Mouse (Mus musculus): ENCODE measurements around the gene Rbm10. TPM values are rescaled to one million over a fixed set of nuclear protein-coding genes. Genes with fewer than 3 reads are reported as not detected.

Rbm10 gene
- total RNA-seq (2021) = 10 to 100 TPM; 49.2 to 50.0 TPM
- long read RNA-seq, experiment 1, transcript Rbm10-203 (23 exons, 3,172 nt) = major isoform, 14 of 70 reads
- long read RNA-seq, experiment 1, partial matches to known transcripts = 25 of 70 reads
- long read RNA-seq, experiment 1, other reads (novel, unspliced or antisense) = 27 of 70 reads
- long read RNA-seq, experiment 2, transcript Rbm10-204 (24 exons, 3,564 nt) = minor isoform, 6 of 65 reads
- long read RNA-seq, experiment 2, transcript Rbm10-203 (23 exons, 3,172 nt) = major isoform, 12 of 65 reads
- long read RNA-seq, experiment 2, partial matches to known transcripts = 18 of 65 reads
- long read RNA-seq, experiment 2, other reads (novel, unspliced or antisense) = 29 of 65 reads

DNA sequence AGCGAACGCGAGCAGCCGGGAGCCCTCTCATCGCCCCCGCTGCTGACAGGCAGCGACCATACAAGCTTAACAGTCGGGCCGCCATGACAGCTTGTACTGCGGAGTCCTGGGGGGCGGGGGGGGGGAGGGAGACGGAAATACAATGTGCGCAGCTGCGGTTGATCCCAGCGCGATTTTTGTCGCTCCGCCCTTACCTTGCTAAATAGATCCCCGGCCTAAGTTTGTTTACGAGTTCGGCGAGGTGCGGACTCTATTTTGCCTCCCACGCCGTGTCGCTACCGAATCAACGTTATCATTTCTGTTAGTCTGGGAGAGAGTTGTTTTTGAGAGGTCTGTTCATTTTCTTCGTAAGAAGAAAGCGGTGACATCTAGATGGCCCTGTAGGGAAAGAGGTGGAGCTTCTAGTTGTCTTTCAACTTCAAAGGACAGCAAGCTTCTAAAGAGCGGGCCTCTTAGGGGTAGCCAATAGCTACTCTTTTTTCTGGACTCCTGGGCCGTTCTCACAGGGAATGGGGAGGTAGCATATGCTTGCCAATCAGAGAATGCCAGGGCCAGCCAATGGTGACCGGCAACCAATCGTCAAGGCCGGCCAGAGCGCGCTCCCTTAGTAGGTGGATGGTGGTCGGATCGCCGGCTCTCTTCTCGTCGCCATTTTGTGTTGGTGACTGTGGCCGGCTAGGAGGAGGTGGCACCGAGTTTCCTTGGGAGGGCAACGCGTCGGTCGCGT is at the start of gene Rbm10, which contains the start of gene Ndufb11:
Rbm10 (plus strand) TSS at position 328 of the 727 bp plus-strand sequence.
Ndufb11 (minus strand) TSS at position 444 of the 727 bp plus-strand sequence.
- Histone ChIP-seq H3K27ac (peak within 1 kb of the TSS; percentile 91), H3K4me3 (peak within 1 kb of the TSS; percentile 51)
- peak; percentile 71 to 75 for DNase-seq (ENCODE audit: extremely low spot score in 1 of 2, low spot score in 2 of 2)
- TF ChIP-seq CTCF (IDR thresholded peaks at IDR 0.05) = no peak
- intact Hi-C loops (cut with DNase I) = no loop called here

DNA sequence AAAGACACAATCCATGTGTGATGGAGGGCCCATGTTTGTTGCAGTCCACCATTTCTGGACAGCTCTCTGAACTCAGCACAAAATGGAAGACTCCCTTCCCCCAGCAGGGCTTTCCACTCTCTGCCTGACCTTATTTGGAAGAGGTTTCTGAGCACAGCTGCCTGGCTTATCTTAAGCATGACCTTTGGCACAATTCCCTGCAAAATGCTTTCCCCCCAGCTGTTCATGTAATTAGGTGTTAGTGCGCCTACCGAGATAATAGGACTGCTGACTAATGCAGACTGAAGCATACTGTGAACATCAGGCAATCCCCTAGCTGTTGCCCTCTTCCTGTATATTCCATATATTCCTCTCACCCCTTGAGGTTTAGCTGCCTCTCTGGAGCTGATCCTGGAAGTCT is 46.3 kb upstream of the Rbm10 start:
- Histone ChIP-seq H3K4me3 (no peak overlapping the region), H3K27ac (no peak overlapping the region)
- intact Hi-C loops (cut with DNase I) = no loop called here
- no peak for TF ChIP-seq CTCF (IDR thresholded peaks at IDR 0.05)
- no peak for DNase-seq (ENCODE audit: extremely low spot score in 1 of 2, low spot score in 2 of 2)

DNA sequence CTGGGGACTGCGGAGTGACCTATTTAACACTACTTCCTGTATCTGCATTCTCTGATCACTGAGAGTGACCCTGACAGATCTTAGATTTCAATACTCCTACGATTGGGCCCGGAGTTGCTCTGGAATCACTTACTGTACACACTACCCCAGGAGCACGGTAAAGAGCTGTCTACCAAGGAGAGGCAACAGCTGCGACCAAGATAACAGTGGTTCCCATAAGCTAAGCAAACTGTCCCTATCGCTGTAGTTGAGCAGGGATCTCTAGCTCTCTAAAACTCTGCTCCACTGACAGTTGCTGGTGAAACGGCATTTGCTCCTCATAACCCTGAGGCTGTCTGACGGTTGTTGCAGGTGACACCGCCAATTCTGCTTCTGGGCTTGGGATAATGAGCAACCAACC is 44.6 kb upstream of the Rbm10 start:
- Histone ChIP-seq H3K4me3 (no peak overlapping the region), H3K27ac (no peak overlapping the region)
- intact Hi-C loops (cut with DNase I) = no loop called here
- no peak for TF ChIP-seq CTCF (IDR thresholded peaks at IDR 0.05)
- DNase-seq (ENCODE audit: extremely low spot score in 1 of 2, low spot score in 2 of 2) = no peak

DNA sequence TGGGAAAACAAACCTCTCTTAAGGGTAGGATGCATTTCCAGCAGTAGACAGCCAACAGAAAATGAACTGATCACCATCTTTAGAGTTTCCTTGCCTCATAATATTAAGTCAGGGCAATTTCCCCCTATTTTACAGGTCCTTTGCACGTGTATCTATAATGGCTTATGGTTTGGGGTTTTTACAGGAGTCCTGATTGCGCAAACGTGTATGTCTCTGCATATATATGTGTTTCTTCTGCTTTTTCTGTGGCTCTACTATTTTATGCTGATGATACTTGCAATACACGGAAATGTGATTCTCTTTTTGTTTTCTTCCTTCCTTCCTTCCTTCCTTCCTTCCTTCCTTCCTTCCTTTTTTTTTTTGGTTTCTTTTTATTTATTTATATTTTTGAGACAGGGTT is 43.4 kb upstream of the Rbm10 start:
- intact Hi-C loops (cut with DNase I) = no loop called here
- H3K4me3 ChIP-seq = no peak overlapping the region

DNA sequence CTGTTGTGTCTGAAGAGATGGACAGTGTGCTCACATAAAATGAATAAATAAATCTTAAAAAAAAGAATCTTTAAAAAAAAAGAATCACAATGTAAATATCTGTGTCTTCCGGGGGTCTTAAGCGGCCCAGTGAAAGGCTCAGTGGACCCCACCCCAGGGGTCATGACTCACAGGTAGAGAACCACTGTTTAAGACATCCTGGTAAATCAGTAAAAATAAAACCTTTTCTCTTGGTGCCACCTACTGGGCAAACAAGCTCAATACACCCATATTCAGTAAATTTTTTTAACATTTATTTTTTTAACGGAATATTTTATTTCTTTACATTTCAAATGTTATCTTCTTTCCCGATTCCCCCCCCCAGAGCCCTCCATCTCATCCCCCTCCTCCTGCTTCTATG is 29.3 kb upstream of the Rbm10 start:
- intact Hi-C loops (cut with DNase I) = loop anchor here (5.0 kb wide), 1 partner anchor 566 kb away; no protein-coding TSS in a partner anchor

More for the DNA sequence above, 43.4 kb upstream of the Rbm10 start:
- TF ChIP-seq CTCF (IDR thresholded peaks at IDR 0.05) = no peak
- DNase-seq (ENCODE audit: extremely low spot score in 1 of 2, low spot score in 2 of 2) = no peak
- H3K27ac ChIP-seq = no peak overlapping the region

DNA sequence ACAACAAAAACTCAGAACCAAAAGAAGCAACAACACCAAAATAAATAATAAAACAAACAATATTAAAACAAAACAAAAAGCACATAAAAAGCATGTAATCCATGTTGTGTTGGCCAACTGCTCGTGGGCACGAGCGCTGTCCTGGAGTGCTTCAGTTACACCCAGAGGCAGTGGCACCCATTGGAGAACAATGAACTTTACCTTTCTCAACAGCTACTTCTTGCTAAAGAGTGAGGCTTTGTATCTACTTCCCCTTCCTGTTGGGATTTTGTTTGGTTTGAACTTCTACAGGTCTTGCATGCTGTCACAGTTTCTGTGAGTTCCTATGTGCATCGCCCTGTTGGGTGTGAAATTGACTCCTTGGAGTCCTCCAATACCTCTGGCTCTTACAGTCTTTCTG is 8.8 kb upstream of the Rbm10 start:
- intact Hi-C loops (cut with DNase I) = no loop called here

More for the DNA sequence above, 29.3 kb upstream of the Rbm10 start:
- no peak overlapping the region for H3K27ac ChIP-seq
- peak; percentile 61 for TF ChIP-seq CTCF (IDR thresholded peaks at IDR 0.05)
- H3K4me3 ChIP-seq = no peak overlapping the region
- DNase-seq (ENCODE audit: extremely low spot score in 1 of 2, low spot score in 2 of 2) = no peak

DNA sequence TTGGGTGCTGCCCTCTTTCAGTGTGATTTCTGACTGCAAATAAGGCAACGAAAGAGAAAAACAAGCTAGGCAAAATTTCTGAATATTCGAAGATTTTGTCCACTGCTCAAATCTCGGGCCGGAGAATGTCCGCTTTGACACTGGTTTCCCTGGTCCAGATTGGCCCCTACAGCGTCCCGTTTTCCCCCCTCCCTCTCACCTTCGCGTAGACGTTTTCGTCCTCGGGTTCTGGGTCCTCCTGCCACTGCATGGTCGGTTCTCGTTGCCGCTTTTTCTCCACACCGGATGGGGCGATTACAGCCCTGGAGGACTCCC is 485 bp upstream of the Rbm10 start:
- Histone ChIP-seq H3K4me3 (peak overlapping the region; percentile 51), H3K27ac (peak overlapping the region; percentile 91)
- no peak for DNase-seq (ENCODE audit: extremely low spot score in 1 of 2, low spot score in 2 of 2)
- no peak for TF ChIP-seq CTCF (IDR thresholded peaks at IDR 0.05)
- intact Hi-C loops (cut with DNase I) = no loop called here

More for the DNA sequence above, 8.8 kb upstream of the Rbm10 start:
- TF ChIP-seq CTCF (IDR thresholded peaks at IDR 0.05) = no peak
- no peak for DNase-seq (ENCODE audit: extremely low spot score in 1 of 2, low spot score in 2 of 2)
- H3K27ac ChIP-seq = no peak overlapping the region
- no peak overlapping the region for H3K4me3 ChIP-seq

DNA sequence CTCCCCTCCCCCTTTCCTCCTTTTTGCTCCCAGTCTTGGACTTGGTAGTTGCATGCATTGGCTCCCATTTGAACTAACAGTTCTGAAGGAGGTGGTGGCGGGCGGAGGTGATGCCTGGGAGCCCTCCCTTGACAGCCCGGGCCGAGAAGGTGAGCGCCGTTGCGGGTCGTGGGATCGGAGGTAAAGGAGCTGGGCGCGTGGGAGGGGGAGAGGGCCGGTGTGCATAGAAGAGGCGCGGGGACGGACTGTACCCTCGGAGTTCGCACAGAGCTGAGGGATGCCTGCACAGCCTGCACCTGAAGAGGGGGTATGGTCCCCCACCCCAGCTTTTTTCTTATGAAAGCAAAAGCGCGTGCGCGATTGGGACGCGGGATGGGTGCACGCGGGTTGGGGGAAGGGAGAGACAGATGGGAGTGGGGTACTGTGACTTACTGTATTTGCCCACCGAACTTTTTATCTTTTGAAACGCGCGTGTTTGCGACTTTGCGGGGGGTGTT is 648 bp downstream of the Rbm10 start:
- Histone ChIP-seq H3K4me3 (peak overlapping the region; percentile 51), H3K27ac (peak overlapping the region; percentile 88)
- peak in 1 of 2 experiments; percentile 22 for DNase-seq (ENCODE audit: extremely low spot score in 1 of 2, low spot score in 2 of 2)
- no peak for TF ChIP-seq CTCF (IDR thresholded peaks at IDR 0.05)
- intact Hi-C loops (cut with DNase I) = no loop called here

DNA sequence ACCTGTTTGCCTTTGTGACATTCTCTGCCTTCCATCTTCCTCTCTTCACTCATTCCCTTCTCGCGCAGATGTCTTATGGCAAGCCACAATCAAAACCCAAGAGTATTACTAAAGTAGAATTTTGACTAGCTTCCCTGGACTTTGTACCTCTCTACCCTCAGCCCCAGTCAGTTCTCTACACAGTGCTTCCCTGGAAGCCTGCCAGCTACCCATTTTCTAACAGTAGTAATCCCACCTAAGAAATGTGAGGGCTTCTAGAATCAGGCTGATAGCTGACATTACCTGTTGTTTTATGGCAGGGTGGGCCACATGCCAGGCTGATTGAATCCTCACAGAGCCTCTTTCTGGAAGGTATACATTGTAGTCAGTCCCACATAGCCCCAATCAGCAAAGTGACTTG is 20.8 kb downstream of the Rbm10 start:
- no peak for TF ChIP-seq CTCF (IDR thresholded peaks at IDR 0.05)
- no peak overlapping the region for H3K27ac ChIP-seq
- intact Hi-C loops (cut with DNase I) = no loop called here
- no peak for DNase-seq (ENCODE audit: extremely low spot score in 1 of 2, low spot score in 2 of 2)
- H3K4me3 ChIP-seq = no peak overlapping the region

DNA sequence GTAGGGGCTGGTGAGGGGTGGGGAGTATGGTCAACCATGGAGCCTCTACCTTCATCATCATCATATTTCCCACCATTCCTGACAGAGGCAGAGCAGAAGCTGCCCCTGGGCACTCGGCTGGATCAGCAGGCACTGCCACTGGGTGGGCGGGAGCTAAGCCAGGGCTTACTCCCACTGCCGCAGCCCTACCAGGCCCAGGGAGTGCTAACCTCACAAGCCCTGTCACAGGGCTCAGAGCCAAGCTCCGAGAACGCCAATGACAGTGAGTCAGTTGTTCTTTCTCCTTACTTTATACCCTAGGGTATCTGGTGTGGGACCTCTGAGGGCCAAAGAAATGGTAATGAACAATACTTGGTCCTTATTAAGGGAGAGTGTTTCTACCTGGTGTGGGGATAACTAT is 27.5 kb downstream of the Rbm10 start:
- DNase-seq (ENCODE audit: extremely low spot score in 1 of 2, low spot score in 2 of 2) = no peak
- no peak for TF ChIP-seq CTCF (IDR thresholded peaks at IDR 0.05)
- H3K27ac ChIP-seq = no peak overlapping the region
- intact Hi-C loops (cut with DNase I) = no loop called here
- no peak overlapping the region for H3K4me3 ChIP-seq

DNA sequence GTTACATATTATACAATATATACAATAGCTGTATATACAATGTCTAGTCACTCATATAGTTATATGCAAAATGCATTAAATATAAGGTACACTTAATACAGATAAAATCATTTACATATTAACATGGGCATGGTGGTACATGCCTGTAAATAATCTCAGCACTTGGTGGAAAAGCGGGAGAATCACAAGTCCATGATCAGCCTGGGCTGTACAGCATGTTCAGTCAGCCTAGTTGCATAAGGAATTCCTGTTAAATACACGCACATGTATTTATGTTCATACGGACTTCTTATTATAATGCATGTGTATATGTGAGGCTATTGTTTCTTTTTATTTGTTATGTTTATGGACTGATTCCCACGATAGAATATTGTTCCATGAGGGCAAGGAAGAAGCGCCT is 40.3 kb downstream of the Rbm10 start:
- DNase-seq (ENCODE audit: extremely low spot score in 1 of 2, low spot score in 2 of 2) = no peak
- no peak for TF ChIP-seq CTCF (IDR thresholded peaks at IDR 0.05)
- Histone ChIP-seq H3K27ac (no peak overlapping the region), H3K4me3 (peak overlapping the region; percentile 57)
- intact Hi-C loops (cut with DNase I) = no loop called here

DNA sequence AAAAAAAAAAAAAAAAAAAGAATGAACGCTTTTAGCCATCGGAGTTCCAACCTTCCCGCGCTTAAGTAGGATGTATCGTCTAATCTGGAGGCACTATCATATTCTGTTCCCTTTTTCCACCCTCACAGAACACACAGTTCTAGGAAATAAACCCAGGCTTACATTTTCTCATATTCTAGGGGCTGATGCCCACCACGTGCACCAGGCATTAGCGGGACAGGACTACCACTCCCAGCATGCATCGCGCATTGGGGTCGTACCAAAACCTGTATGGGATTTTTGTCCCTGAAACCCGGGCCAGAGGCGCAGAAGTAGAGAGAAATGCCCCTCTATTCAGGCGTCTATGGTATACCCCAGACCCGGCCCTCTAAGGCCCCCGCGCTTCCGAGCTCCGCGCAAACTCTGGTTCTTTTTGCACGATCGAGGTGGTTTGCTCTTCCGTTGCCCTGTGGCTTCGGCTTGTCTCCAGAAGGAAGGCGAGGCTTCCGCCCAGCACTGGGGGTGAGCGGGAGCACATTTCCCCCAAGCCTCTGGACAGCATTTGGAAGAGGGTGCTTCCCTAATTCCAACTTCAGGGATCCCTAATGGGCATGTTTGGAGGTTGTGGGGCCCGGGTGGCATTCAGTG is 40.8 kb downstream of the Rbm10 start, which contains the start of gene Uba1:
Uba1 (plus strand) TSS at position 301 of the 627 bp plus-strand sequence.
- peak; percentile 71 to 82 for DNase-seq (ENCODE audit: extremely low spot score in 1 of 2, low spot score in 2 of 2)
- no peak for TF ChIP-seq CTCF (IDR thresholded peaks at IDR 0.05)
- H3K4me3 ChIP-seq = peak within 1 kb of the TSS; percentile 57
- H3K27ac ChIP-seq = 0 out of 2 replicates have a peak within 1 kb of the TSS, but pooled peaks have one; percentile 38
- intact Hi-C loops (cut with DNase I) = no loop called here
